Mouse (Mus musculus) liver, postnatal 0 days (tissue): Measurements from ENCODE around the gene P2rx1.

ENCODE experiments used
- CTCF ChIP-seq: sonication (generic); IDR thresholded peaks from 2 replicates; pipeline ENCODE4 v1.5.1; 2016; ENCODE audit warnings: antibody characterized with exemption, low read depth
- EP300 ChIP-seq: IDR thresholded peaks from 2 replicates; pipeline ENCODE4 v1.6.1; 2016; ENCODE audit warnings: antibody characterized with exemption, low read depth, mild to moderate bottlenecking

- TF ChIP-seq CTCF (peak; percentile 81), EP300 (no peak)
These were observed 9.0 kb downstream of the P2rx1 start for GRCm38 (mm10) chr11:73007698-73008481.
